Mouse (Mus musculus): ENCODE results near the gene Clic4. TPM values are rescaled to one million over a fixed set of nuclear protein-coding genes. Genes with fewer than 3 reads are reported as not detected.

The Clic4 gene
- polyA plus RNA-seq, 1 experiment = 34.7 TPM

- Histone ChIP-seq H3K4me1 (ENCODE audit: control insufficient read depth, insufficient read depth, insufficient read length) (peaks cover 21% of the 10 kb centered on the region), H3K27ac (ENCODE audit: insufficient read depth, low read length) (peak overlapping the region; percentile 67), H3K36me3 (ENCODE audit: control insufficient read depth, insufficient read depth, low read length) (no peaks in the 10 kb centered on the region), H3K27me3 (ENCODE audit: control insufficient read depth, insufficient read depth, low read length) (no peaks in the 10 kb centered on the region), H3K4me3 (ENCODE audit: extremely low read depth, insufficient read depth, insufficient read length) (no peak overlapping the region)
- 34% methylated on average over 5 of the region's 5 CpGs for WGBS
- TF ChIP-seq CTCF (IDR thresholded peaks at IDR 0.05; ENCODE audit: extremely low read depth, insufficient read depth, insufficient read length, insufficient replicate concordance) = no peak
- TF ChIP-seq POLR2A (IDR thresholded peaks at IDR 0.05; ENCODE audit: low read depth, low read length) = no peak
- DNase-seq (ENCODE audit: low read depth in 1 of 2, low spot score in 2 of 2) = no peak
These were observed 30.9 kb downstream of the Clic4 start for GRCm38 (mm10) chr4:135241669-135242068.

DNA sequence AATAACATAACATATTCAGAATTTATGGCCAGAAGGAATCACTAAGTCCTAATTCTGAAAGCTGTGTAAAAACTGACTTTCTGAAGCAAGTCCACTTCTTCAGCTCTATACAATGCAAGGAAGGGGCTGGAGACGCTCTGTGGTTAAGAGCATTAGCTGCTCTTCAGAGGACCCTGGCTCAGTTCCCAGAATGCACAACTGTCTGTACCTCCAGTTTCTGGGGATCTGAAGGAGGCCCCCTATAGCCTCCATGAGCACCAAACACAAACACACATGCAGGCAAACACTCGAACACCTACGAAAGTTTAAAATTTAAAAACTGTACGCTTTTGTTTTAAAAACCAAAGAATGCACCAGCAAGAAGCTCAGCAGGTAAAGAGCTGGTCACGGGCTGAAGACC lies 31.5 kb downstream of the Clic4 start:
- DNase-seq (ENCODE audit: low read depth in 1 of 2, low spot score in 2 of 2) = no peak
- Histone ChIP-seq H3K36me3 (ENCODE audit: control insufficient read depth, insufficient read depth, low read length) (no peaks in the 10 kb centered on the region), H3K4me3 (ENCODE audit: extremely low read depth, insufficient read depth, insufficient read length) (no peak overlapping the region), H3K27me3 (ENCODE audit: control insufficient read depth, insufficient read depth, low read length) (no peaks in the 10 kb centered on the region), H3K27ac (ENCODE audit: insufficient read depth, low read length) (peak overlapping the region; percentile 29; the same call in 1 of the 2 replicates), H3K4me1 (ENCODE audit: control insufficient read depth, insufficient read depth, insufficient read length) (peaks cover 21% of the 10 kb centered on the region)
- TF ChIP-seq POLR2A (IDR thresholded peaks at IDR 0.05; ENCODE audit: low read depth, low read length) = no peak
- TF ChIP-seq CTCF (IDR thresholded peaks at IDR 0.05; ENCODE audit: extremely low read depth, insufficient read depth, insufficient read length, insufficient replicate concordance) = no peak
- 49% methylated on average over 5 of the region's 5 CpGs for WGBS

GRCm38 (mm10) chr4:135240329-135240728 lies 32.3 kb downstream of the Clic4 start:
- TF ChIP-seq POLR2A (IDR thresholded peaks at IDR 0.05; ENCODE audit: low read depth, low read length) (no peak), CTCF (IDR thresholded peaks at IDR 0.05; ENCODE audit: extremely low read depth, insufficient read depth, insufficient read length, insufficient replicate concordance) (no peak)
- Histone ChIP-seq H3K4me3 (ENCODE audit: extremely low read depth, insufficient read depth, insufficient read length) (no peak overlapping the region), H3K27ac (ENCODE audit: insufficient read depth, low read length) (0 out of 2 replicates have a peak overlapping the region, but pooled peaks have one; percentile 33), H3K4me1 (ENCODE audit: control insufficient read depth, insufficient read depth, insufficient read length) (peaks cover 21% of the 10 kb centered on the region), H3K36me3 (ENCODE audit: control insufficient read depth, insufficient read depth, low read length) (no peaks in the 10 kb centered on the region), H3K27me3 (ENCODE audit: control insufficient read depth, insufficient read depth, low read length) (no peaks in the 10 kb centered on the region)
- 46% methylated on average over 3 of the region's 3 CpGs for WGBS
- DNase-seq (ENCODE audit: low read depth in 1 of 2, low spot score in 2 of 2) = peak in 1 of 2 experiments; percentile 43

DNA sequence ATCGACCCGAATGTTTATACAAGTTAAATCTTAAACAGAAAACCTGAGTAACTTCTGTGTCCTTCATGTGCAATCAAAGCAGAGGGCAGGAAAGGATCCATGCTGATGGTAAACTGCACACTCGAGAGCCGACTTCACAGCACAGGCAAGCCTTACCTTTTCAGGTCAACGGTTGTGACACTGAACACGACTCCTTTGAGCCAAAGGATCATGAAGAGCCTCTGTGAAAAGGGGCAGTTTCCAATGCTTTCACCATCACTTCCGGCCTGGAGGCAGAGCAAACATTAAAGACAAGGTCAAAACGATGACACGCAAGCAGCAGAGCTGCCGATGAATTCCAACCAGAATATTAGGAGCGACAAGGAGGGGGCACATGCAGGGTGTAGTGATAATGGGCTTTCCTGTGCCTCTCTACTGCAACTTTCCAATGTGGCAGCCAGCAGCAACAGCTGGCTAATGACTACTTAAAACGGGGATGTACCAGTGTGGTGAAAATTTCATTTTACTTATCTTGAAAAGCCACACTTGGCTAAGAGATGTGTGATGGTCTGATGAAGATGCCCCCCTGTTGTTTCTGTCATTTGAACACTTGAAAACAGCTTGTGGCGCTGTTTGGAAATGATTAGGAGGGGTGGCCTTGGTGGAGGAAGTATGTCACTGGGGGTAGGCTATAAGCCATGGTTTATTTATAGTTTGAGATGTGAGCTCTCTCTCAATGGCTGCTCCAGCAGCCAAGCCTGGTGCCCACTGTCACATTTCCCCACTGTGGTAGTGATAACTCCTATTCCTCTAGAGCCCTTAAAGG lies 33.7 kb downstream of the Clic4 start:
- no peak overlapping the region for H3K4me3 ChIP-seq (ENCODE audit: extremely low read depth, insufficient read depth, insufficient read length)
- H3K4me1 ChIP-seq (ENCODE audit: control insufficient read depth, insufficient read depth, insufficient read length) = peaks cover 21% of the 10 kb centered on the region
- 0 out of 2 replicates have a peak overlapping the region, but pooled peaks have one; percentile 1 for H3K27ac ChIP-seq (ENCODE audit: insufficient read depth, low read length)
- H3K27me3 ChIP-seq (ENCODE audit: control insufficient read depth, insufficient read depth, low read length) = no peaks in the 10 kb centered on the region
- H3K36me3 ChIP-seq (ENCODE audit: control insufficient read depth, insufficient read depth, low read length) = no peaks in the 10 kb centered on the region
- 77% methylated on average over 13 of the region's 13 CpGs for WGBS
- no peak for DNase-seq (ENCODE audit: low read depth in 1 of 2, low spot score in 2 of 2)
- TF ChIP-seq CTCF (IDR thresholded peaks at IDR 0.05; ENCODE audit: extremely low read depth, insufficient read depth, insufficient read length, insufficient replicate concordance) = no peak
- TF ChIP-seq POLR2A (IDR thresholded peaks at IDR 0.05; ENCODE audit: low read depth, low read length) = no peak

GRCm38 (mm10) chr4:135236658-135237057 lies 36.0 kb downstream of the Clic4 start:
- no peak overlapping the region for H3K27ac ChIP-seq (ENCODE audit: insufficient read depth, low read length)

GRCm38 (mm10) chr4:135235546-135235945 lies 37.1 kb downstream of the Clic4 start:
- Histone ChIP-seq H3K27me3 (ENCODE audit: control insufficient read depth, insufficient read depth, low read length) (no peaks in the 10 kb centered on the region), H3K4me3 (ENCODE audit: extremely low read depth, insufficient read depth, insufficient read length) (no peak overlapping the region), H3K36me3 (ENCODE audit: control insufficient read depth, insufficient read depth, low read length) (no peaks in the 10 kb centered on the region), H3K4me1 (ENCODE audit: control insufficient read depth, insufficient read depth, insufficient read length) (peaks cover 18% of the 10 kb centered on the region; the same call in 1 of the 2 replicates), H3K27ac (ENCODE audit: insufficient read depth, low read length) (no peak overlapping the region)
- TF ChIP-seq POLR2A (IDR thresholded peaks at IDR 0.05; ENCODE audit: low read depth, low read length) = no peak
- no peak for TF ChIP-seq CTCF (IDR thresholded peaks at IDR 0.05; ENCODE audit: extremely low read depth, insufficient read depth, insufficient read length, insufficient replicate concordance)
- no peak for DNase-seq (ENCODE audit: low read depth in 1 of 2, low spot score in 2 of 2)
- 88% methylated on average over 8 of the region's 8 CpGs for whole genome bisulfite sequencing

More at GRCm38 (mm10) chr4:135236658-135237057, 36.0 kb downstream of the Clic4 start:
- 73% methylated on average over 4 of the region's 4 CpGs for WGBS
- DNase-seq (ENCODE audit: low read depth in 1 of 2, low spot score in 2 of 2) = no peak
- Histone ChIP-seq H3K4me1 (ENCODE audit: control insufficient read depth, insufficient read depth, insufficient read length) (peaks cover 20% of the 10 kb centered on the region), H3K4me3 (ENCODE audit: extremely low read depth, insufficient read depth, insufficient read length) (no peak overlapping the region), H3K36me3 (ENCODE audit: control insufficient read depth, insufficient read depth, low read length) (no peaks in the 10 kb centered on the region), H3K27me3 (ENCODE audit: control insufficient read depth, insufficient read depth, low read length) (no peaks in the 10 kb centered on the region)
- no peak for TF ChIP-seq CTCF (IDR thresholded peaks at IDR 0.05; ENCODE audit: extremely low read depth, insufficient read depth, insufficient read length, insufficient replicate concordance)
- TF ChIP-seq POLR2A (IDR thresholded peaks at IDR 0.05; ENCODE audit: low read depth, low read length) = no peak

DNA sequence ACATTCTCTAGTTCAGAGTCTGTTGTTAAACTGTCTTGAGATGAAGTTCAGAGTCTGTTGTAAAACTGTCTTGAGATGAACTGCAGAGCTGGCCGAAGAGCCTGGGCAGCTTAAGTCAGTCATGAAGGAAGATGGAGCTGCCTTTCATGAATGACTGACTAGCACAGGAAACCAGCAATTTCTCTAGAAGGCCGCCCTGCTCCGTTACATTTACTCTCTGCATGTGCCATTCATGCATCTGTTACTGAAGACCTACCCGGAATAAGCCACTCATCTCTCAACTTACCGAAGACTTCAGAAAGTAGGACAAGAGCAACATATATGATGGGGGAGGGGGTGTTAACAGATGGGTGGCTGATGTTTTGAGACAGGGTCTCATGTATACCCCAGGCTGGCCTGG lies 40.1 kb downstream of the Clic4 start:
- no peak for TF ChIP-seq CTCF (IDR thresholded peaks at IDR 0.05; ENCODE audit: extremely low read depth, insufficient read depth, insufficient read length, insufficient replicate concordance)
- no peak for TF ChIP-seq POLR2A (IDR thresholded peaks at IDR 0.05; ENCODE audit: low read depth, low read length)
- Histone ChIP-seq H3K36me3 (ENCODE audit: control insufficient read depth, insufficient read depth, low read length) (no peaks in the 10 kb centered on the region), H3K27me3 (ENCODE audit: control insufficient read depth, insufficient read depth, low read length) (no peaks in the 10 kb centered on the region), H3K4me3 (ENCODE audit: extremely low read depth, insufficient read depth, insufficient read length) (no peak overlapping the region), H3K4me1 (ENCODE audit: control insufficient read depth, insufficient read depth, insufficient read length) (peaks cover 15% of the 10 kb centered on the region; the same call in 1 of the 2 replicates), H3K27ac (ENCODE audit: insufficient read depth, low read length) (no peak overlapping the region)
- no peak for DNase-seq (ENCODE audit: low read depth in 1 of 2, low spot score in 2 of 2)
- WGBS = 49% methylated on average over 5 of the region's 5 CpGs
